Mouse (Mus musculus): ENCODE data around the gene Tdg. TPM values are rescaled to one million over a fixed set of nuclear protein-coding genes. Genes with fewer than 3 reads are reported as not detected.

Tdg gene
- polyA plus RNA-seq, 1 experiment from 2014 or later, result 46.5 TPM

DNA sequence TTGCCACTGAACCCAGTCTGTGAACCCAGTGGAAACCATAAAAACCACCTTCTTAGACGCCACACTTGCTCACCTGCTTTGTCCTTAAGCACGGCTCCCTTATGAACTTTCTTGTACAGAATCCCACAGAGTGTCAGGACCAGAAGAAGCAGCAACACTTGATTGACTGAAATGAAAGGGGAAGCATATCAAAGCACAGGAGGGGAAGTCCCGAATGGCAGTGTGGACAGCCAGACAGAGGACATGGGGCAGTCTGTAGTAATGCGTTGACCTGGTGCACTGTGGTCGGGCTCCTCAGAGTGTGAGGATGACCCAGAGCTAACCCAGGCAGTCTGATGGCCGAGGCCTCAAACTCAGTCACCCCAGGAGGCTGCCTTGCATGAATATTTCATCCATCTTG, 40.6 kb downstream of the Tdg start:
- DNase-seq (ENCODE audit: low spot score) (no peak), ATAC-seq (no peak)
- H3K9ac ChIP-seq (replicated peaks; ENCODE audit: low read depth), result no peak overlapping the region
- WGBS, result 64% methylated on average over 6 of the region's 6 CpGs
- H3K4me3 ChIP-seq (ENCODE audit: low read depth, low read length), result no peak overlapping the region
- TF ChIP-seq CTCF (IDR thresholded peaks at IDR 0.05), result no peak
- TF ChIP-seq EP300 (IDR thresholded peaks at IDR 0.05), result no peak
- no peaks in the 10 kb centered on the region for H3K9me3 ChIP-seq (ENCODE audit: low read length)
- no peak overlapping the region for H3K27ac ChIP-seq (ENCODE audit: low read length)
- no peaks in the 10 kb centered on the region; the same call in 1 of the 2 replicates for H3K4me1 ChIP-seq (ENCODE audit: insufficient read depth, low read depth, low read length)
- no peaks in the 10 kb centered on the region for H3K36me3 ChIP-seq (ENCODE audit: insufficient read depth, low read length)
- no peaks in the 10 kb centered on the region for H3K27me3 ChIP-seq (replicated peaks; ENCODE audit: insufficient read depth, low read length)
- no peak overlapping the region for H3K4me2 ChIP-seq (replicated peaks; ENCODE audit: low read depth, low read length)

DNA sequence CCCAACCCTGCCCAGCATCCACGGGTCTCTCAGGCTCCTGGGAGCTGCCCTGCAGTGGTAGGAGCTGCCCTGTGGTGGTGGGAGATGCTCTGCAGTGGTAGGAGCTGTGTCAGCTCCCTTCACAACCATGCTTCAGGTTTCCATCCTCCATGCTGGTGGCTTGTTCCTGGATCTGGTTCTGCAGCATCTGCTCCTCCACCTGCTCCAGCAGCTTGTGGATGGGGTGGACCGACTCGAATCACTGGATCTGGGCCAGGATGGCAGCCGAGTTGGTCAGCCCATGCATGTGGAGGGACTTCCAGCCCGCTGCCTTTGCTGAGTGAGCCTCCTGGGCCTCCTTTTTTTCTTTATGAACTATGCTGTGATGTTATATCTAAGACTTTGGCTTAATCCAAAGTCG, 47.3 kb downstream of the Tdg start:
- Histone ChIP-seq H3K27ac (ENCODE audit: low read length) (no peak overlapping the region), H3K9me3 (ENCODE audit: low read length) (no peaks in the 10 kb centered on the region), H3K27me3 (replicated peaks; ENCODE audit: insufficient read depth, low read length) (no peaks in the 10 kb centered on the region), H3K4me1 (ENCODE audit: insufficient read depth, low read depth, low read length) (no peaks in the 10 kb centered on the region), H3K9ac (replicated peaks; ENCODE audit: low read depth) (no peak overlapping the region), H3K36me3 (ENCODE audit: insufficient read depth, low read length) (no peaks in the 10 kb centered on the region), H3K4me2 (replicated peaks; ENCODE audit: low read depth, low read length) (no peak overlapping the region), H3K4me3 (ENCODE audit: low read depth, low read length) (no peak overlapping the region)
- ATAC-seq (no peak), DNase-seq (ENCODE audit: low spot score) (no peak)
- 69% methylated on average over 6 of the region's 6 CpGs for WGBS
- TF ChIP-seq EP300 (IDR thresholded peaks at IDR 0.05) (no peak), CTCF (IDR thresholded peaks at IDR 0.05) (no peak)

DNA sequence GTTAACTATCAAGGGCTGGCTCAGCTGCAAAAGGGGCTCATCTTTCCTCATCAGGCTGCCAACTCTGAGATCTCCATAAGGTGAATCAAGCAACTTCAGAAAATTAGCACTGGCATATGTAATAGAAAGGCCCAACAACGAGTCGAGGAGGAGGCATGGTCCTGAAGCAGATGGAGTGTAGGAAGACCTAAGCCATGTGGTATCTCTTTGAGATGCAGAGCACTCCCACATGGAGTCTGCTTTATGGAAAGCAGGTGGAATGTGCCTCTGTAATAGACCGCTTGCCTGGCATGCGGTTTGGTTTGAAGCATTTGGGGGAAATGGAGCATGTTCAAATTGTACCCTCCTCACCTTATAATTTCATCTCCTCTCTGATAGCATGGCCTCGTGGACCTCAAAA, 51.1 kb downstream of the Tdg start:
- no peaks in the 10 kb centered on the region for H3K27me3 ChIP-seq (replicated peaks; ENCODE audit: insufficient read depth, low read length)
- no peak overlapping the region for H3K27ac ChIP-seq (ENCODE audit: low read length)
- no peak overlapping the region for H3K4me2 ChIP-seq (replicated peaks; ENCODE audit: low read depth, low read length)
- no peak for TF ChIP-seq EP300 (IDR thresholded peaks at IDR 0.05)
- TF ChIP-seq CTCF (IDR thresholded peaks at IDR 0.05), result no peak
- ATAC-seq (no peak), DNase-seq (ENCODE audit: low spot score) (no peak)
- WGBS, result 89% methylated on average over 5 of the region's 5 CpGs
- no peak overlapping the region for H3K4me3 ChIP-seq (ENCODE audit: low read depth, low read length)
- H3K9me3 ChIP-seq (ENCODE audit: low read length), result no peaks in the 10 kb centered on the region
- no peaks in the 10 kb centered on the region for H3K4me1 ChIP-seq (ENCODE audit: insufficient read depth, low read depth, low read length)
- no peaks in the 10 kb centered on the region for H3K36me3 ChIP-seq (ENCODE audit: insufficient read depth, low read length)
- no peak overlapping the region for H3K9ac ChIP-seq (replicated peaks; ENCODE audit: low read depth)

DNA sequence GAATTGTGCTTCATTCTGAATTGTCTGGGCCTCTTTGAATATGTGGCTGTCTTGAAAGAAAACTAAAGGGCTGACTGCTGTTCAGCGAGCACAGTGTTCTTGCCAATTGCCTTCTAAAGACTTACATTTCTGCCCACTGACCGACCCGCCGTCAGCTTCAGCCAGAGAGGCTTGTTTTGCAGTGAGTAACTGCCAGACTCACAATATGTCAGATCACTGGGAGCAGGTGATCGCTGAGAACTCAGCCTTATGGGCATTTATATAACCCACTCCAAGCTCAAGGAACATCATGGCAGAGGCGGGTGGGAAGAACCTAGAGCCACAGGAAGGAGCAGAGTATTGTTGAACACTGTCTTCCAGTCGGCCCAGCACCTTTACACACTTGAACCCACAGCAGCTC, 52.0 kb downstream of the Tdg start:
- Histone ChIP-seq H3K36me3 (ENCODE audit: insufficient read depth, low read length) (no peaks in the 10 kb centered on the region), H3K27ac (ENCODE audit: low read length) (no peak overlapping the region), H3K9ac (replicated peaks; ENCODE audit: low read depth) (no peak overlapping the region), H3K4me1 (ENCODE audit: insufficient read depth, low read depth, low read length) (no peaks in the 10 kb centered on the region), H3K9me3 (ENCODE audit: low read length) (no peaks in the 10 kb centered on the region), H3K27me3 (replicated peaks; ENCODE audit: insufficient read depth, low read length) (no peaks in the 10 kb centered on the region), H3K4me3 (ENCODE audit: low read depth, low read length) (no peak overlapping the region), H3K4me2 (replicated peaks; ENCODE audit: low read depth, low read length) (no peak overlapping the region)
- no peak for TF ChIP-seq CTCF (IDR thresholded peaks at IDR 0.05)
- no peak for TF ChIP-seq EP300 (IDR thresholded peaks at IDR 0.05)
- DNase-seq (ENCODE audit: low spot score) (no peak), ATAC-seq (no peak)
- 85% methylated on average over 7 of the region's 7 CpGs for WGBS

DNA sequence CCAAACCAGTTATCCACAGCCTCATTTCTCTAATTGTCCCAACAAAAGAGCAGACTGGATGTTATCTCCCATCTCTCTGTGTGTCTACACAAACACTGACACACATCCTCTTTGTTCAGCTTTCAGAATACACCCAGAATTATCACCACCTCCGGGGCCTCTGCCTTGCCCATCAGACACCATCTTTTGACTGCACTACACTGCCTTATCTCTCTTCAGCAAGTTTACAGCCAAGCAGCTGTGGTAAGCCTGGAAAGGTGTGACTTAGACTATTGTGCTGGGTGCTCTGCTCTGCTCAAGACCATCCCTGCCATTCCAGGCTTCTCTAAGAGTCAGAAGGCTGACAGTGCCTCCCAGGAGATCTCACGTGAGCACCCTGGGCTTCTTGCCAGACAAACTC, 55.8 kb downstream of the Tdg start:
- no peaks in the 10 kb centered on the region for H3K4me1 ChIP-seq (ENCODE audit: insufficient read depth, low read depth, low read length)
- H3K36me3 ChIP-seq (ENCODE audit: insufficient read depth, low read length), result no peaks in the 10 kb centered on the region
- WGBS, result 47% methylated on average over 2 of the region's 2 CpGs
- H3K9me3 ChIP-seq (ENCODE audit: low read length), result no peaks in the 10 kb centered on the region
- no peaks in the 10 kb centered on the region for H3K27me3 ChIP-seq (replicated peaks; ENCODE audit: insufficient read depth, low read length)
- DNase-seq (ENCODE audit: low spot score), result no peak
- H3K9ac ChIP-seq (replicated peaks; ENCODE audit: low read depth), result no peak overlapping the region
- ATAC-seq, result no peak
- no peak for TF ChIP-seq EP300 (IDR thresholded peaks at IDR 0.05)
- TF ChIP-seq CTCF (IDR thresholded peaks at IDR 0.05), result no peak
- H3K27ac ChIP-seq (ENCODE audit: low read length), result no peak overlapping the region
- no peak overlapping the region for H3K4me3 ChIP-seq (ENCODE audit: low read depth, low read length)
- H3K4me2 ChIP-seq (replicated peaks; ENCODE audit: low read depth, low read length), result no peak overlapping the region

DNA sequence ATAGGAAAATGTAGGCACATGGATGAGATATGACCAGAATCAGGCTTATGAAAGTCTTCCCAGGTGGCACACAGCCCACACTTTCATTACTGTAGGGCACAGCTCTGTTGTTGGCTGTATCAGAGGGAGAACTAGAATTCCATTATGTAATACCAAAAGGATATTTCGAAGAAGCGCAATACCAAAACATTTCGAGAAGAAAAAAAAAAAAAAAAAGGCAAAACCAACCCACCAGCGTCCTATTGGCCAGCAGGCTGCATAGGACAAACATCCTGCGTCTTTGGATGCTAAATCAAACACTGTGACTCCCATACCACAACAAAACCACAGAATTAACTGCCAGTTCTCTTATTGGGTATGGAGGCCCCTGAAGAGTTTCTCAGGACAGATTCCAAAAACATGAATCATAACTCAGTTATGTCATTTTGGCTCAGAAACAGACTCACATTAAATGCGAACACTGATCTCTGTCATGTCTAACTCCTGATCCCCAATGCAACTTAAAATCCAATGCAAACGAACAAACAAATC, 60.1 kb downstream of the Tdg start:
- peak; percentile 89 for ATAC-seq
- Histone ChIP-seq H3K9ac (replicated peaks; ENCODE audit: low read depth) (no peak overlapping the region), H3K27ac (ENCODE audit: low read length) (0 out of 2 replicates have a peak overlapping the region, but pooled peaks have one; percentile 14)

DNA sequence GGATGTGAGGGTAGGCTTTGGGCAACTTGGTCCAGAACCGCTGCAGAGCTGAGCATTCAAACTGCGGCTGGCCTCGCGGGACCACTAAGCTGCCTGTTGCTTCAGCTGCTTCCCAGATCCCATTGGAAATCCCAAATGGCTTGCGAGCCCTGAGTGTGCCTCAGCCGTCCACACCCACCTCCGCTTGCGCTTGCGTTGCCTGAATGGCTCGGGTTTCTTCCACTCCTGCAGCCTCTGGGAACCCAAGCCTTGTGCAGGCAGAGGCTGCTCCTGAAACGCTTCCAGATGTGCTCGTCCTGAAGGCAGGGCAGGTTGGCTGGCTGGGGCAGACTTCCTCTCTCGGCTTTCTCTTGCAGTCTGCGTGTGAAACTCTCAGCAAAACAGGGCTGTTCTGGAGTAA, 60.9 kb downstream of the Tdg start, which contains the start of gene Glt8d2:
Glt8d2 (minus strand) TSS at position 157 of the 400 bp plus-strand sequence.
- Histone ChIP-seq H3K4me3 (ENCODE audit: low read depth, low read length) (no peak within 1 kb of the TSS), H3K27me3 (replicated peaks; ENCODE audit: insufficient read depth, low read length) (no peaks in the 10 kb centered on the region), H3K9me3 (ENCODE audit: low read length) (no peaks in the 10 kb centered on the region), H3K9ac (replicated peaks; ENCODE audit: low read depth) (no peak within 1 kb of the TSS), H3K27ac (ENCODE audit: low read length) (0 out of 2 replicates have a peak within 1 kb of the TSS, but pooled peaks have one; percentile 14), H3K4me1 (ENCODE audit: insufficient read depth, low read depth, low read length) (no peaks in the 10 kb centered on the region), H3K36me3 (ENCODE audit: insufficient read depth, low read length) (no peaks in the 10 kb centered on the region), H3K4me2 (replicated peaks; ENCODE audit: low read depth, low read length) (peak within 1 kb of the TSS; percentile 38)
- ATAC-seq, result peak; percentile 65
- WGBS, result 3% methylated on average over 14 of the region's 14 CpGs
- TF ChIP-seq CTCF (IDR thresholded peaks at IDR 0.05), result no peak
- no peak for TF ChIP-seq EP300 (IDR thresholded peaks at IDR 0.05)
- peak; percentile 52 for DNase-seq (ENCODE audit: low spot score)

More for the DNA sequence above, 60.1 kb downstream of the Tdg start:
- no peak overlapping the region for H3K4me3 ChIP-seq (ENCODE audit: low read depth, low read length)
- no peak overlapping the region for H3K4me2 ChIP-seq (replicated peaks; ENCODE audit: low read depth, low read length)
- 38% methylated on average over 7 of the region's 7 CpGs for WGBS
- DNase-seq (ENCODE audit: low spot score), result peak; percentile 76
- TF ChIP-seq CTCF (IDR thresholded peaks at IDR 0.05), result no peak
- TF ChIP-seq EP300 (IDR thresholded peaks at IDR 0.05), result 0 out of 2 replicates have a peak, but pooled peaks have one; percentile 36
- H3K9me3 ChIP-seq (ENCODE audit: low read length), result no peaks in the 10 kb centered on the region
- no peaks in the 10 kb centered on the region for H3K4me1 ChIP-seq (ENCODE audit: insufficient read depth, low read depth, low read length)
- no peaks in the 10 kb centered on the region for H3K36me3 ChIP-seq (ENCODE audit: insufficient read depth, low read length)
- H3K27me3 ChIP-seq (replicated peaks; ENCODE audit: insufficient read depth, low read length), result no peaks in the 10 kb centered on the region

All from lung, postnatal 0 days (tissue).